Mouse (Mus musculus) forebrain, embryonic 14.5 days (tissue): ENCODE results near the gene Cldn11. TPM values are rescaled to one million over a fixed set of nuclear protein-coding genes. Genes with fewer than 3 reads are reported as not detected.

ENCODE experiments used
- ATAC-seq: fragments of 200-750 bp; cut with Nextera tagmentation; 2 replicates; pipeline ENCODE4 v1.8.0; 2017; ENCODE audit warnings: mild to moderate bottlenecking, moderate library complexity
- DNase-seq: peaks from one replicate; pipeline ENCODE4 v3.0.0-alpha.2; 2015; ENCODE audit warnings: low spot score
- H3K27ac ChIP-seq: fragments of 300-500 bp; sonication (generic); 2 replicates; pipeline ENCODE4 v1.5.1; 2014; ENCODE audit warnings: low read depth, mild to moderate bottlenecking, control low read depth, low read length, moderate library complexity
- H3K27me3 ChIP-seq: fragments of 300-500 bp; sonication (generic); replicated peaks from 2 replicates; pipeline ENCODE4 v1.6.1; 2014; ENCODE audit warnings: low read length, control low read depth, mixed read lengths; ENCODE audit not compliant: control insufficient read depth, insufficient read depth
- H3K36me3 ChIP-seq: fragments of 300-500 bp; sonication (generic); 2 replicates; pipeline ENCODE4 v1.6.1; 2014; ENCODE audit warnings: low read length, control low read depth; ENCODE audit not compliant: control insufficient read depth, insufficient read depth
- H3K4me1 ChIP-seq: fragments of 300-500 bp; sonication (generic); 2 replicates; pipeline ENCODE4 v1.6.1; 2014; ENCODE audit warnings: antibody characterized with exemption, low read length, control low read depth; ENCODE audit not compliant: control insufficient read depth, insufficient read depth
- H3K4me2 ChIP-seq: fragments of 300-500 bp; sonication (generic); 2 replicates; pipeline ENCODE4 v1.6.1; 2014; ENCODE audit warnings: mild to moderate bottlenecking, control low read depth, low read length
- H3K4me3 ChIP-seq: fragments of 300-500 bp; sonication (generic); 2 replicates; pipeline ENCODE4 v1.5.1; 2014; ENCODE audit warnings: low read depth, low read length, control low read depth
- H3K9ac ChIP-seq: fragments of 300-500 bp; sonication (generic); 2 replicates; pipeline ENCODE4 v1.6.1; 2014; ENCODE audit warnings: mild to moderate bottlenecking, low read length, control low read depth, moderate library complexity
- H3K9me3 ChIP-seq: fragments of 300-500 bp; sonication (generic); replicated peaks from 2 replicates; pipeline ENCODE4 v1.6.1; 2016; ENCODE audit warnings: low read length, control low read depth, mixed read lengths; ENCODE audit not compliant: control insufficient read depth
- WGBS: fragments of 180-500 bp; shearing (Covaris S2); extraction: QIAGEN DNeasy Blood & Tissue Kit; methylation state at CpG from one replicate; pipeline ENCODE4 v1.1.7; 2014; 5-methylcytosine and 5-hydroxymethylcytosine counted together
- polyA plus RNA-seq: library from polyadenylated mRNA; unstranded; fragments of >200 nt; fragmentation: Nextera tagmentation; extraction: Ambion mirVana; gene quantifications from 2 replicates; pipeline ENCODE4 v1.2.1, GENCODE M21; 2014

Cldn11 gene
- polyA plus RNA-seq, 1 experiment from 2014 or later = 55.3 TPM

DNA sequence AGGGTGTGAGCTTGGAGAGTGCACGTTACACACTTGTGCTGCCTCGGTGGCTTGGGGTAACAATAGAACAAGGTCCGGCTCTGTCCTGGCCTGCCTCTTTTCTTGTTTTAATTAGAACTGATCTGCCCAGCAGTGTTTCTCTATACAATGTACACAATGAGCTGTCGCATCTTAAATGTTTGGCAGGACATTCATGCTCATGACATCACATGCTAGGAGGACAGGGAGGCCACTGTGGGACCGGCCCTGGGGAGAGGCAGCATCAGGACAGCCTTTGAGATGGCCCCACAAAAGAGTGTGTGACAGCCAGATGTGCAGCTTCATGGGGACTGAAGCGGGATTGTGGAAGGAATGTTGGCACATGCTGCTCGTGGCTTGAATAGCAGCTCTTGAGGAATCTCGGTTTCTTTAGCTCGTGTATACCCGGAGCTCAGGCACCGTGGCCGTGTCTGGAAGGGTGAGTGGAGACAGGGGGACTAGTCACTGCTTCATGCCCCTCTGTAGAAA lies 16.7 kb downstream of the Cldn11 start:
- no peak overlapping the region for H3K4me3 ChIP-seq
- H3K36me3 ChIP-seq = no peaks in the 10 kb centered on the region
- H3K4me1 ChIP-seq = 0 out of 2 replicates have a peak, but pooled peaks cover 6% of the 10 kb centered on the region
- no peak overlapping the region for H3K27ac ChIP-seq
- peak; percentile 68 for ATAC-seq
- no peaks in the 10 kb centered on the region for H3K9me3 ChIP-seq
- no peak overlapping the region for H3K9ac ChIP-seq
- H3K27me3 ChIP-seq = no peaks in the 10 kb centered on the region
- WGBS = 5% methylated on average over 12 of the region's 12 CpGs
- DNase-seq = peak; percentile 24
- H3K4me2 ChIP-seq = 0 out of 2 replicates have a peak overlapping the region, but pooled peaks have one; percentile 14

DNA sequence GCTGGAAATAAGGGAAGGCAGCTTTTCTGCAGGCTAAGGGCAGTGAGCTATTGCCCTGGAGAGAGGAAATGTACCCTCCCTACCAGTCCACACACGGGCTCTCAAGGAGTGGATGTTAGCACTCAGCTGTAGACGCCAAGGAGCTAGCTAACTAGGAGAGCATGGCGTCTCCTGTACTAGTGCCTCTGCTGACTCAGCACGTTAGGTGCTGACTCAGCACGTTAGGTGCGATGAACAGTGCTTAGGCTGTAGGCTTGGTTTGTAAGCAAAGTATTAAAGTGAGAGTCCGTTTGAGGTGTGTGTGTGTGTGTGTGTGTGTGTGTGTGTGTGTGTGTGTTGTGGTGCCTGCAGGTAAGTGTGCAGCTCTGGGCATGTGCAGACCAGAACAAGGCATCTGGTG lies 40.6 kb downstream of the Cldn11 start:
- no peak for DNase-seq
- 91% methylated on average over 7 of the region's 7 CpGs for WGBS

DNA sequence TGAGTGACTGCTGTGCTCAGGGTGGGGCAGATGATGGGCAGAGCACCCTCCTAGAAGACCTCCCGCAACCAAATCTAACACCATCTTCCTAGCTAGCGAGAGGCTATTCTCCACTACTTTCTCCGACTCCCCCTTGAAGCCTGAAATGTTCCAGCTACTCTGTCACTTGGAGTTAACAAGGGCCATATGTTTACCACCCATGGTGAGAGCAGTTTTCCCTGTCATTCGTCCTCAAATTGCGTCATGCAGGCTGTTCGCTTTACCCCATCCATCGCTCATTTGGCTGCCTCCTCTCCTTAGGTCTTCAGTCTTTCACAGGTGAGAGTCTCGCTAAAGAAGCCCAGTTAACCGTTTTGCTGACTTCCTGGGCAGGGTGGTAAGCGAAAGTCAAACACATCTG lies 41.7 kb downstream of the Cldn11 start:
- DNase-seq = peak; percentile 17
- no peak overlapping the region for H3K4me3 ChIP-seq
- WGBS = 70% methylated on average over 10 of the region's 10 CpGs

More for the DNA sequence above, 40.6 kb downstream of the Cldn11 start:
- H3K36me3 ChIP-seq = no peaks in the 10 kb centered on the region
- H3K9ac ChIP-seq = no peak overlapping the region
- H3K4me2 ChIP-seq = no peak overlapping the region
- no peak for ATAC-seq
- H3K9me3 ChIP-seq = no peaks in the 10 kb centered on the region
- H3K4me3 ChIP-seq = no peak overlapping the region
- no peak overlapping the region for H3K27ac ChIP-seq
- no peaks in the 10 kb centered on the region for H3K4me1 ChIP-seq
- no peaks in the 10 kb centered on the region for H3K27me3 ChIP-seq

DNA sequence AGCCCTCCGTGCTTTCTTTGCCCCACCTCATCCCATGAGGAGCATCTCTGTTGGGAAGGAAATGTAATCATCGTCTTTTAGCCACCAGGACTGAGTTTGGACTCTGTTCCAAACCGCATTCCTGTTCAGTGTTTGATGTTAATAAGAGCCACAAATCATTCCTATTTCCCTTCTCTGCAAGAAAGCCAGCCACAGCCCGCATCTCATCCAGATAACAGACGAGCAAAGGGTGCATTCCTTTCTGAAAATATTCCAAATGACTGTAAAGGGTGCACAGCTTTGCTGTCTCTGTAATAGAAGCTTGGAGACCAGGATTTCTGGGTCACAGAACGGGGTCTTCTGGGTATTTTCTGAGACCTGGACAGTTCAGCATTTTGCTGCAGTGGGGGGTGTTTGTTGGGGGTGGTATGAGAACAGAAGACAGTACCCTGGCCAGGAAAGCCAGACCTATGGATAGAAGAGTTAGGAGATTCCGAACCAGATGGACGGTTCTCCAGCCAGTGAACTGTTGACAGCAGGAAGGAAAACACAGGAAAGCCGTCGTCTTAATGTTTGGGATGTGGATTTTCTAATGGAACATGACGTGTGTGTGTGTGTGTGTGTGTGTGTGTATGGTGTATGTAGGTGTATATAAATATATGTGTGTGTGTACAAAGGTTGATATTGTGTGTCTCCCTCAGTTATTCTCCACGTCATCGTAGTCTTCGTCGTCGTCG lies 49.6 kb downstream of the Cldn11 start:
- ATAC-seq = no peak
- DNase-seq = no peak
- no peaks in the 10 kb centered on the region for H3K36me3 ChIP-seq
- H3K4me1 ChIP-seq = no peaks in the 10 kb centered on the region
- no peaks in the 10 kb centered on the region for H3K9me3 ChIP-seq
- no peak overlapping the region for H3K27ac ChIP-seq
- no peak overlapping the region for H3K4me3 ChIP-seq
- 89% methylated on average over 17 of the region's 17 CpGs for WGBS
- no peaks in the 10 kb centered on the region for H3K27me3 ChIP-seq
- H3K9ac ChIP-seq = no peak overlapping the region
- no peak overlapping the region for H3K4me2 ChIP-seq

More for the DNA sequence above, 41.7 kb downstream of the Cldn11 start:
- Histone ChIP-seq H3K9me3 (no peaks in the 10 kb centered on the region), H3K9ac (no peak overlapping the region), H3K4me1 (no peaks in the 10 kb centered on the region), H3K36me3 (no peaks in the 10 kb centered on the region), H3K4me2 (no peak overlapping the region), H3K27me3 (no peaks in the 10 kb centered on the region), H3K27ac (no peak overlapping the region)
- ATAC-seq = no peak

DNA sequence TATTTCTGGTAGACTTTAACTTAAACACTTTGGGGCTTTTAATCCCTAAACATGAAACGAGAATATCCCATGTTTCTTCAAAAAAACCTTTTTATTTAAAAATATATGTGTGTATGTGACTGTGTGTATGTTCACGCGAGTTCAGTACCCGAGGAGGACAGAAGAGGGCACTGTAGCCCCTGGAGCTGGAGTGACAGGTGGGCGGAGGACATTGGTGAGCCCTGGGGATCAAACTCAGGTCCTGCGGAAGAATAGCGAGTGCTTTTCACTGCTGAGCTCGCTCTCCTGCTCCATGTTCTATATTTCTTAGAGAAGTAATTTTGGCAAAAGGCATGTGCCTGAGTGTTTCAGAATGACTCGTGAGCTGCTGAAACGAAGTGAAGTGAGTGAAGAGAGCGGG lies 54.2 kb downstream of the Cldn11 start:
- no peak for ATAC-seq
- no peaks in the 10 kb centered on the region for H3K36me3 ChIP-seq
- no peak for DNase-seq
- no peak overlapping the region for H3K9ac ChIP-seq
- H3K27me3 ChIP-seq = no peaks in the 10 kb centered on the region
- no peaks in the 10 kb centered on the region for H3K9me3 ChIP-seq
- H3K4me2 ChIP-seq = no peak overlapping the region
- no peak overlapping the region for H3K27ac ChIP-seq
- no peak overlapping the region for H3K4me3 ChIP-seq
- H3K4me1 ChIP-seq = peaks cover 2% of the 10 kb centered on the region; the same call in 1 of the 2 replicates
- WGBS = 98% methylated on average over 11 of the region's 11 CpGs

DNA sequence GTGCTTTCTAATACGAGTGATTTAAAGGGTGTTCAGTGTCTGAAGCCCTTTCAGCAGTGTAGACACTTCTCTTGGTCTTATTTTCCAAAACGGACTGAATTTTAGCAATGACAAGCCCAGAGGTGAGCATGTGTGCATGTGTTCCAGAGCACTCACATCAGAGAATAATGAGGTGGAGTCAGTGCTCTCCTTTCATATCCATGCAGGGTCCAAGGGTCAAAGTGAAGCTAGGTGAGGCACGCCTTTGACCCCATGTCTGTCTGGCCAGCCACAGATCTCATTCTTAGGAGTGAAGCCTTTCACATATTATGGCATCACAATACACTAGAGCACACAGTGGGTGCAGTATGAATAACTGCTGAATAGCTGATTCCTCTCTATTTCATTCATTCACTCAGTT lies 55.4 kb downstream of the Cldn11 start:
- no peaks in the 10 kb centered on the region for H3K36me3 ChIP-seq
- H3K9me3 ChIP-seq = no peaks in the 10 kb centered on the region
- no peak overlapping the region for H3K4me3 ChIP-seq
- no peak overlapping the region for H3K9ac ChIP-seq
- H3K4me1 ChIP-seq = peaks cover 5% of the 10 kb centered on the region; the same call in 1 of the 2 replicates
- WGBS = 87% methylated on average over 3 of the region's 3 CpGs
- H3K27me3 ChIP-seq = no peaks in the 10 kb centered on the region
- DNase-seq = no peak
- ATAC-seq = no peak
- H3K27ac ChIP-seq = no peak overlapping the region
- no peak overlapping the region for H3K4me2 ChIP-seq

DNA sequence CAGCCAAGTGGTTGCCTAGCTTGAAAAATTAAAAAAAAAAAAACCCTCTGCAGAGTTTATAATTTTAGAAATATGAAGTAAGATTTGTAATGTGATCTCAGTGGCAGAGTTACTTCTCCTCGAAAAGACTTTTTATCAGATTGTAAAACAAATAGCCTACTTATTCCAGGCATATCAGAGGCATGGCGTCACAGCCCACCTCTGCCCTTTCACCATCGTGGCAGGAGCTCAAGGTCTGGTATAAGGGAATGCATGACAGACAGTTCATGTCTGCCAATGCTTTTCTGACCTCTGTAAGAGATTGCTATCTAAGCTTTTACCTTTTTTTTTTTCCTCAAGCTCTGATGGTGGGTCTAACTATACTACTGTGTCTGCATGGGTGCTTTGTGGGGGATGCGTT lies 58.3 kb downstream of the Cldn11 start:
- Histone ChIP-seq H3K27ac (no peak overlapping the region), H3K4me2 (no peak overlapping the region), H3K9ac (no peak overlapping the region), H3K9me3 (no peaks in the 10 kb centered on the region), H3K27me3 (no peaks in the 10 kb centered on the region), H3K36me3 (no peaks in the 10 kb centered on the region), H3K4me1 (peaks cover 5% of the 10 kb centered on the region; the same call in 1 of the 2 replicates), H3K4me3 (no peak overlapping the region)
- ATAC-seq (no peak), DNase-seq (no peak)
- WGBS = 82% methylated on average over 4 of the region's 4 CpGs

DNA sequence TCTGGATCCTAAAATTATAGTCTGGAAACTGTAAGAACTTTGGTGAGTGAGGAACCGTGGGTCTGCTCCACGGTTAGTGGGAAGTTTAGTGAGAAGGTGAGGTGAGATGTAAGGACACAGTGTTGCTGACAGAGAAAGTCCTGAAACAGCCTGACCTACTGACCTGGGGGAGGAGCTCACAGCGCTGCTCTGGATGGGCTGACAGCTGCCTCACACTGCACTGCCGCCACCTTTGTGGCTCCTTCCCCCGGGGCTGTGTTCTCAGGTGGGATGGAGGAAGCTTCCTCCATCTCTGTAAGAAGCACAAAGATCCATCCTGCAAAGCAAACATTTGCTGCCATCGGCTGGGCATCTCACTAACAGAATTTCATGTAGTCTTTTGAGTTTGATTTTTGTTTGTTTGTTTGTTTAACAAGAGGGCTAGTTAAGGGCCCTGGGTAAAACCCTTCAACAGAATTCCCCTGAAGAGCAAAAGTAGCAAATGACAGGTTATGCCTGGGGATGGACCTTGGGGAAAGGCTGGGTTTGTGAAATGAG lies 58.8 kb downstream of the Cldn11 start:
- DNase-seq = no peak
- ATAC-seq = no peak
- H3K36me3 ChIP-seq = no peaks in the 10 kb centered on the region
- H3K4me3 ChIP-seq = no peak overlapping the region
- 26% methylated on average over 6 of the region's 6 CpGs for WGBS
- no peak overlapping the region for H3K27ac ChIP-seq
- H3K4me1 ChIP-seq = peaks cover 5% of the 10 kb centered on the region; the same call in 1 of the 2 replicates
- no peaks in the 10 kb centered on the region for H3K27me3 ChIP-seq
- peak overlapping the region; percentile 43; the same call in 1 of the 2 replicates for H3K4me2 ChIP-seq
- no peak overlapping the region for H3K9ac ChIP-seq
- H3K9me3 ChIP-seq = no peaks in the 10 kb centered on the region

DNA sequence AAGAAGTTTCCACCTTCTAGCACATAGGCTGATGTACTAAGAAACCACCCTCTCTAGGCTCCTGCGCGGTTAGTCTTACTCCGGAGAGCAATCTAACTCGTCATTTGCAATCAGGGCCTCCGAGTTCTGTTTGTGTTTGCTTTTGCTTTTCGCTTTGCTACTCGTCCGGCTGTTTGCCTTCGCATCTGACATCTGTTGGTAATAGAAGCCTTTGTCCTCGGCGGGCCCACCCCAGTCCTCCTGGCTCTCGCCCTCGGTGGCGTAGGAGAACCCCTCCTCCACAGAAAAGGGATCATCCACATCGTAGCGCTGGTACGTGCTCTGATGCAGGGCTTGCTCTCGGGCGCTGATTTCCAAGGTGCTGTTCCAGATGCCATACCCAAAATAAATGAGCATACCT lies 59.3 kb downstream of the Cldn11 start:
- Histone ChIP-seq H3K9me3 (no peaks in the 10 kb centered on the region), H3K4me1 (peaks cover 8% of the 10 kb centered on the region; the same call in 1 of the 2 replicates), H3K36me3 (no peaks in the 10 kb centered on the region), H3K9ac (peak overlapping the region; percentile 36; the same call in 1 of the 2 replicates), H3K4me2 (peak overlapping the region; percentile 43), H3K27ac (no peak overlapping the region), H3K27me3 (no peaks in the 10 kb centered on the region), H3K4me3 (no peak overlapping the region)
- peak; percentile 29 for DNase-seq
- WGBS = 13% methylated on average over 19 of the region's 19 CpGs
- no peak for ATAC-seq
